Mouse (Mus musculus) cerebellum, postnatal 25 days (tissue): ENCODE measurements around the gene Bbs4.
"Not testable (repeated sequence)": the region's sequence is repeated elsewhere in the genome, so short reads cannot be mapped to it uniquely, and the experiment has no call there.

Experiments used
- DNase-seq, 2 experiments: peaks; one replicate each; pipeline ENCODE4 v3.0.0; 2021; ENCODE audit warnings: mixed read lengths in 2 of 2

Gene Bbs4

GRCm38 (mm10) chr9:59353253-59353639, at the start of gene Bbs4:
Bbs4 (minus strand) TSS chr9:59353508.
- DNase-seq: peak; percentile 90 to 95

GRCm38 (mm10) chr9:59389086-59389485, 35.8 kb upstream of the Bbs4 start:
- no peak for DNase-seq

DNA sequence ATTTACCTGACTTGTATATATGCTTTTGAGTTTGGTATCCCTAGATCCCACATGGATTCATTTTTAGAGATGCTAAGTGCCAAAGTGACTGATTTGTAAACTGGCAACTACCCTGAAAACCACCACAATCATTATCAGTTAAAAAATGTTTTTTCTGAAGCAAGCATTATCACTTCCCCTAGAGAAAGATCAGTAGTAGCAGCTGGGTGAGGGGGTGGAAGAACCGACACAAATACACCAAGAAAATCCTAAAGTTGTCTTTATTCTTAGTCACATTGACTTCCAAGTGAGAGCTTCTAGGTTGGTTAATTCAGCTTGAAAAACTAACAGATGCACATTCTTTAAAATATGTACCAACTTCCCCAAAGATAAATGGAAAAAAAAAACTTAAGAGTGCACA, 35.0 kb upstream of the Bbs4 start:
- no peak for DNase-seq

DNA sequence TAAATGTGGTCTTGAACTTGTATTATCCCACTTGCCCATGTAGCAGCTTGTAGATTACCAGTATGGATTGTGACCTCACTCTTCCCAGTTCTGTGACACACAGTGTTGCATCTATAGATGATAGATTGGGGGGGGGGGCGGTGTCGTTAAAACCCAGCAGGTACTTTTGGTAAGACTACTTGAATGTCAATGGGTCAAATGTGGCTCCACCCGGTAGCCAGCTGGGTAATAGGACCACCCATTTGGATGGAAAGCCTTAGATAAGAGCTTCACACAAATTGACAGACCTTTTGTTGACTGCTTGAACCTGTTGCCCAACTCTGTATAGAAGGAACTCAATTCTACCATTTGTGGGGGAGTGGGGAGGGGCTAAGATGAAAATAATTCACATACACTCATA, 34.2 kb upstream of the Bbs4 start:
- no peak for DNase-seq

DNA sequence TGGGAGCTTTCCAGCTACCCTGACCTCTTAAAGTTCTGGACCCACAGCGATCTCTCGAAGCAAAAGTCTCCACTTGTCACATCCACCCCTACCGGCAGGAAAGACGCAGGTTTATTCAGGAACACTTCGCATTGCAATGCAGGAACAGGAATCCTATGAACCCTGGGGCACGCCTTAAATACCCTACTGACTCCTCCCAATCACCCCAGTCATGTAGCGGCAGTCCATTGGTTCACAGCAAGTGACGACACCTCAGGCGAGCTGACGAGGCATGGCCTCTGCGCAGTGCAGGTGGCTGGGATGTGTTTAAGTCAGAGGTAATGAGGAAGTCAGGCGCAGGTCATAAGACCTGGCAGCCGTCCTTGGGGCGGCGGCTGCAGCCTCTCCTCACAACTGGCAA, 22.3 kb upstream of the Bbs4 start:
- DNase-seq: no peak

- DNase-seq: no peak
These were observed 16.3 kb upstream of the Bbs4 start for GRCm38 (mm10) chr9:59369646-59370045.

DNA sequence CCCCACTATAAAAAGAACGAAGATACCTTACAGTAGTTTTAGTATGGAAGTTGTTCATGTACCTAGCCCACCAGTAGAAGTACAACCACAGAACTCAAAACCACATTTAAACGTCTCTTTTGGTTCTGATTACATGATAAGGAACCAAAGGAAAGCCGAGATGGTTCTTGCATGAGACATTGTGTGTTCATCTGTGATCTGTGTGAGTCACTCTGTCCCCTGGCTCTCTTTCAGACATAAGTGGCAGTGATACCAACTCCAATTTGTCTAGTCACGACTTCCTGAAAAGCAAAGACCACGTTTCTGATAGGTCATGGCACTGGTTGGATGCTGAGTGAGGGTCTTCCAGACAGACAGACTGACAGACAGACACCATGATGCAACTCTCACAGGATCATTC, 15.9 kb upstream of the Bbs4 start:
- DNase-seq: no peak

DNA sequence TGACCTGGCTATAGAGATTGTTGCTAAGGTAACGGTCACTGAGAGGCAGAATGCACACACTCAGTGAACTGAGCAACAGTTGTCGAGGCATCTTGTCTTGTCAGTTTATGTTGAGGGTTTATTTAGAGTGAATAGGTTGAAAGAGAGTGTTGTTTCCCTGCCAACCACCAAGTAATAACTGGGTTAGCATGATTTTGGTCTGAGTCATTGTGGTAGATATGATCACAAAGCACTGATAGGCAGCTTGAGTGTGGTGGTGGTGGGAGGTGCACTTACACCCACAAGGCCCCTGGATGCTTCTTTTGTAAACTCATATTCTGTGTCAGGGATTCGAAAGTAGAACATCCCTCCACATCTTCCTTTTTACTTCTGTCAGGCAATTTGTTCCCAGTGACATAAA, 7.2 kb upstream of the Bbs4 start:
- not testable (repeated sequence) for DNase-seq

- DNase-seq: not testable (repeated sequence)
These were observed 4.7 kb upstream of the Bbs4 start for GRCm38 (mm10) chr9:59358041-59358440.

GRCm38 (mm10) chr9:59352586-59353252, 589 bp downstream of the Bbs4 start:
- DNase-seq: no peak

DNA sequence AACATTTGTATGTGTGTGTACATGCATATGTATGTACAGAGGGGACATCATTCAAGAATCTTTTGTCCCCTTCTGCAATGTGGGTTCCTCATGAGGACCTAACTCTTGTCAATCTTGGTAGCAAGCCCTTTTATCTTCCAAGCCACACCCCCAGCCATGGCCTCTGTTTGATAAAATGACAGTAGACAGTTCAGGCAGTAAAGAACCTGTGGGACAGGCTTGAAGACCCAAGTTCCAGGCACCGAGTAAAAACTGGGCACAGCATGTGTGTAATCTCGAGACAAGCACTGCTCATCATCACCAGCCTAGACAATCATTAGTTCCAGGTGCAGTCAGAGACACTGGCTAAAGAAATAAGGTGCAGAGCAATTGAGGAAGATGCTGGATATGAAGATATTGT, 7.1 kb downstream of the Bbs4 start:
- DNase-seq: no peak

DNA sequence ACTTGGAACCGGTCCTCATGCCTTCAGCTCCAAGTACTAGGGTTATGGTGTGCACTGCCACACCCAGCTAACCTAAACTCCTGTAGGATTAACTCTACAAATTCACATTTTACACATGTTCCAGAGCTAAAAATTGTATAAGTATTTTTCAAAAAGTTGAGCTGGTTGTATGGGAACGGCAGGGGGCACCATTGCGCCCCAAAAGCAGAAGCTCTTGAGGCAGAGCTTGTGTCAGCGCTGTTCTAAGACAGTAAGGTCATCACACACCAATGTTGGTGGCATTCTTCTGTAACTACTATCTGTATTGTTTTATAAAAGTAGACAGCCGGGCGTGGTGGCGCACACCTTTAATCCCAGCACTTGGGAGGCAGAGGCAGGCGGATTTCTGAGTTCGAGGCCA, 13.3 kb downstream of the Bbs4 start:
- peak; percentile 16 to 31 for DNase-seq

DNA sequence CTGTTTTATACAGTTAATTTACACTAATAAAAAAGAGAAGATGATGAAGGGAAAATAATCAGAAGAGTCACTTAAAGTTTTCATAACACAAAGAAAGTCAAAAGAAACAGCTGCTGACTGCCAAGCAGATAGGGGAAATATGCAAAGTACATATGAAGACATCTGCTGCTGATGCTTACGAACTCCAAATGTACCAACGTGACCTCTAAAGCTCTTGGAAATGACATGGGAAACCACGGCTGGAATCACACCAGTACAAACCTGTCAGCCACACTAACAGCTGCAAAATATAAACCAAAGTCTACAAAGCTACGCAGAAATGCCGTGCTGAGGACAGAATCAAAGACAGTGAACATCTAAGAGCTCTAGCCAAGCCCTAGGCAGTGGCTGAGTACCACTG, 14.2 kb downstream of the Bbs4 start:
- DNase-seq: no peak

DNA sequence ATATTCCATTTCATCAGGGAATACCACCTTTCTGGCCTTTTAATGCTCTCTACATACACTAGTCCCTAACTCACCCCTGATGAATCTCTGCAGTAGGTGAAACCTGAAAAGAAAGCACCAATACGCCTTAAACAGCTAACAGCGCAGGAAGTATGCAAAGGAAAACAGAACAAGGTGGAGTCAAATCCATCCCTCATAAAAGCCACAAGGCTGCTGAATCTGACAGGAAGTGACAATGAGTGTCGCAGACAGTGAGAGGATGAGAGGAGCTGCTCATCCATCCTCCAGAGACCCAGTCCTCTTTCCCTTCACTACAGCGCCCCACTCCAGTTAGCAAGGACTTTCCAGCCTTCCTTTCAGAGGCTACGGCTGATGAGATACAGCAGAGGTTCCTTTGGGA, 14.9 kb downstream of the Bbs4 start:
- no peak for DNase-seq

DNA sequence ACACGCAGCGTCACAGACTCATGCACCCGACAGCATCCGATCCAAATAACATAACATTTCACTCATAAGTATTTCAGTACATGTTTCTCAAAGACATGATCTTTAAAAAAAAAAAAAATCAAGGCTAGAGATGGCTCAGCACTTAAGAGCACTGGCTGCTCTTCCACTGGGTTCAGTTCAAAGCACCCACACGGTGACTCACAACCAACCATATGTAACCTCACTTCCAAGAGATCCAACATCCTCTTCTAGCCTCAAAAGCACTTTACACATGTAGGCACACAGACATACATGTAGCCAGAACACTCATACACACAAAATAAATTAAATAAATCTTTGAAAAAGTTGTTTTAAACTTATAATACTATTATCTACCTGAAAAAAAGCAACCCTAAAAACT, 15.4 kb downstream of the Bbs4 start:
- DNase-seq: no peak

DNA sequence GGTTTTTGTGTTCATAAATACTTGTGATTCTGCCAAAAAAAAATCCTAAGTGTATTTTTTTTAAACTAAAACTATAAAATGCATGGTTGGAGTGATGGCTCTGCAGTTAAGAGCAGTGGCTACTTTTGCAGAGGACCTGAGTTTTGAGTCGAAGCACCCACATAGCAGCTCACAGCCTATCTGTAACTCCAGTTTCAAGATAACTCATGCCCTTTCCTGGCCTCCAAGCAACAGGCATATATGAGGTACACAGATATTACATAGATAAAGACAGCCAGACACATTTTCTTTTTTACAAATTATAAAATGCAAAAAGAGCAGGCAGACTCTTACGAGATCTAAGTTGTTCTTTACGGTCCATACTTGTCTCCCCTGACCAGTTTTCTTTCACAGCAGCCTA, 16.8 kb downstream of the Bbs4 start:
- no peak for DNase-seq

GRCm38 (mm10) chr9:59330055-59330454, 23.3 kb downstream of the Bbs4 start:
- no peak for DNase-seq

DNA sequence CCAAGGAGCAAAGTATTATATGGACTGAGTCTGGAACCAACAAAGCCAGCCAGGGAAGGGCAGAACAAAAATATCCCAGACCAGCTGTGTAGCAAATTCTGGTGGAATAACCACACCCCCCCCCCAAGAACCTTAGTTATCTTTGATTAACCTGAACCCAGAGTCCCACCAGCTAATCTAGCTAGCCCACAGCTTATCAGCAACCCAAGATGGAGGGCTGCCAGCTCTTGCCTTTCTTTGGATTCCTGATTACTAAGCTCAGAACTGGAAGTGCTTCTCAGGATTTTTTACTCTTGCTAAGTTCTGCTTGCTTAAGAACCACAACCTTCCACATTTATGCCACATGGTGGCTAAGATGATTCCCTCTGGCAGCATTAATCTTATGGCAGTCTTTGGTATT, 29.0 kb downstream of the Bbs4 start:
- DNase-seq: no peak

GRCm38 (mm10) chr9:59316206-59316605, 37.1 kb downstream of the Bbs4 start:
- DNase-seq: no peak

GRCm38 (mm10) chr9:59311284-59311670, 42.0 kb downstream of the Bbs4 start:
- no peak for DNase-seq

DNA sequence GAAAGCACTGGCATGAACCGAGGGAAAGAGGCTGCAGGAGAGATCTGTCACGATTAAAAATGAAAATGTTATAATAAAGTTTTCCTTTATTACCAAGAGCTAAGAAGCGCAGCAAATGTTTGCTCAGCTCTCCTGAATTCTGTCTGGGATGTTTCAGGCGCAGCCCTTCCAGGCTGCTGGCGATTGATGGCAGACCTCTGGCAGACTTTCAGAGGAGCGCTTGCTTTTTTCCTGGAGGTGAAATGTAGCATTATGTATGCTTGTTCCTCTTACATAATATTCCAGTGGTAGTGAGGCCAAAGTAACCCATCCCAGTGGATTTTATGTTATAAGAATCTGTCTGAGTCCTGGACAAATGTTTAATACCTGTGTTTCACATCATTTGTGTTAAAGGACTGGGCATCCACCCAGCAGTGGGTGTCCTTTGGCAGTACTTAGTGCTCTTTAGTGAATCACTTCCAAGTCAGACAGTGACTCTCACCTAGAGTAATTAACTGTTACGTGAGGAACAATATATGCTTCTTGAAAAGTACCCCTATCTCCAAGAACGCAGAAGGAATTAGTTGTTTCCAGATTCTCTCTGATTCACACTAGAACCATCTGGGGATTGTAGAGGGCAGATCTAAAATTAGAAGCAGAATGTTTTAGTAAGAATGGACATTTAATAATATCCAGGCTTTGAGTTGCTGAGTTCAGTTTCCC, 42.6 kb downstream of the Bbs4 start:
- DNase-seq: no peak

- no peak for DNase-seq
These were observed 45.4 kb downstream of the Bbs4 start for GRCm38 (mm10) chr9:59307890-59308289.

- DNase-seq: no peak
These were observed 56.9 kb downstream of the Bbs4 start for GRCm38 (mm10) chr9:59296419-59296818.

DNA sequence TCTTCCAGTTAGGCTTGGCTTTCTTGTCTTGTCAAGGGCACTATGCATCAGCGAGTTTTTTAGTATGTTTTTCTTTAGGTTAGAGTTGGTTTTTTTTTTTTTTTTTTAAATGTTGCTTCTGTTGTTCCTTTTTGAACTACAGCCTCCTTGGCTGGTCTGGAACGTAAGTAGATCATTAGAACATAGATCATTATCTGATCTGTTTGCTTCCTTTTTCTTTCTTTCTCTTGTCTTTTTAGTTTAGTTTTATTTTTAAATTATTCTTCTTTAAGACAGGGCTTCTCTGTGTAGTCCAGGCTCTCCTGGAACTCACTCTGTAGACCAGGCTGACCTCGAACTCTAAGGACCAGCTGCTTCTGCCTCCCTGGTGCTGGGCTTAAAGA, 60.8 kb downstream of the Bbs4 start:
- DNase-seq: no peak
